Mouse (Mus musculus) testis, adult 2 months (tissue): Measurements from ENCODE around the gene Cela1.

ENCODE experiments used
- CTCF ChIP-seq: fragments of 200-500 bp; IDR thresholded peaks from 2 replicates; pipeline ENCODE4 v1.5.1; 2012; ENCODE audit warnings: low read depth, mild to moderate bottlenecking, inconsistent platforms, low read length, moderate library complexity; ENCODE audit not compliant: control insufficient read depth, insufficient read depth, insufficient replicate concordance
- POLR2A ChIP-seq: fragments of 200-500 bp; IDR thresholded peaks from 2 replicates; pipeline ENCODE4 v1.6.1; 2012; ENCODE audit warnings: low read depth, mild to moderate bottlenecking, inconsistent platforms, low read length, moderate library complexity; ENCODE audit not compliant: control insufficient read depth

GRCm38 (mm10) chr15:100670833-100671232 lies 16.9 kb downstream of the Cela1 start:
- TF ChIP-seq CTCF (no peak), POLR2A (no peak)
